Mouse (Mus musculus) hindbrain, embryonic 13.5 days (tissue): ENCODE results near the gene Tctex1d1. TPM values are rescaled to one million over a fixed set of nuclear protein-coding genes. Genes with fewer than 3 reads are reported as not detected.

Source experiments
- ATAC-seq: fragments of 200-750 bp; cut with Nextera tagmentation; 2 replicates; pipeline ENCODE4 v1.8.0; 2017; ENCODE audit warnings: moderate TSS enrichment; ENCODE audit not compliant: low FRiP score
- H3K27ac ChIP-seq: fragments of 300-500 bp; sonication (generic); 2 replicates; pipeline ENCODE4 v1.5.1; 2015; ENCODE audit warnings: inconsistent platforms, mild to moderate bottlenecking, moderate library complexity
- H3K27me3 ChIP-seq: fragments of 300-500 bp; sonication (generic); 2 replicates; pipeline ENCODE4 v1.6.1; 2015; ENCODE audit warnings: mild to moderate bottlenecking, inconsistent platforms
- H3K36me3 ChIP-seq: fragments of 300-500 bp; sonication (generic); 2 replicates; pipeline ENCODE4 v1.6.1; 2015; ENCODE audit warnings: mild to moderate bottlenecking, inconsistent platforms
- H3K4me1 ChIP-seq: fragments of 300-500 bp; sonication (generic); replicated peaks from 2 replicates; pipeline ENCODE4 v1.6.1; 2015; ENCODE audit warnings: inconsistent platforms
- H3K4me2 ChIP-seq: fragments of 300-500 bp; sonication (generic); 2 replicates; pipeline ENCODE4 v1.6.1; 2015; ENCODE audit warnings: inconsistent platforms, mild to moderate bottlenecking, moderate library complexity
- H3K4me3 ChIP-seq: fragments of 300-500 bp; sonication (generic); 2 replicates; pipeline ENCODE4 v1.5.1; 2015; ENCODE audit warnings: mild to moderate bottlenecking, inconsistent platforms
- H3K9ac ChIP-seq: fragments of 300-500 bp; sonication (generic); 2 replicates; pipeline ENCODE4 v1.6.1; 2015; ENCODE audit warnings: mild to moderate bottlenecking, inconsistent platforms
- H3K9me3 ChIP-seq: fragments of 300-500 bp; sonication (generic); 2 replicates; pipeline ENCODE4 v1.6.1; 2016; ENCODE audit warnings: inconsistent platforms
- WGBS: fragments of 180-500 bp; shearing (Covaris S2); methylation state at CpG from one replicate; pipeline ENCODE4 v1.1.7; 2015; 5-methylcytosine and 5-hydroxymethylcytosine counted together
- polyA plus RNA-seq: library from polyadenylated mRNA; unstranded; fragments of >200 nt; fragmentation: Nextera tagmentation; extraction: Ambion mirVana; gene quantifications from 2 replicates; pipeline ENCODE4 v1.2.1, GENCODE M21; 2015

Tctex1d1 gene
- polyA plus RNA-seq, 1 experiment from 2014 or later = 5.2 TPM

GRCm38 (mm10) chr4:102990016-102990415 is 11.6 kb downstream of the Tctex1d1 start:
- no peak for ATAC-seq
- H3K36me3 ChIP-seq = no peaks in the 10 kb centered on the region
- H3K9ac ChIP-seq = no peak overlapping the region
- no peak overlapping the region for H3K4me2 ChIP-seq
- H3K27ac ChIP-seq = no peak overlapping the region
- H3K27me3 ChIP-seq = no peaks in the 10 kb centered on the region
- H3K9me3 ChIP-seq = no peaks in the 10 kb centered on the region
- H3K4me3 ChIP-seq = no peak overlapping the region
- 0 out of 2 replicates have a peak, but pooled peaks cover 3% of the 10 kb centered on the region for H3K4me1 ChIP-seq
- 82% methylated on average over 4 of the region's 4 CpGs for WGBS

GRCm38 (mm10) chr4:102990595-102991340 is 12.4 kb downstream of the Tctex1d1 start:
- Histone ChIP-seq H3K4me3 (no peak overlapping the region), H3K9me3 (no peaks in the 10 kb centered on the region), H3K4me1 (0 out of 2 replicates have a peak, but pooled peaks cover 3% of the 10 kb centered on the region), H3K36me3 (no peaks in the 10 kb centered on the region), H3K27ac (no peak overlapping the region), H3K9ac (no peak overlapping the region), H3K27me3 (no peaks in the 10 kb centered on the region), H3K4me2 (no peak overlapping the region)
- no peak for ATAC-seq
- 88% methylated on average over 11 of the region's 11 CpGs for WGBS

- 77% methylated on average over 3 of the region's 3 CpGs for WGBS
These were observed 13.3 kb downstream of the Tctex1d1 start for GRCm38 (mm10) chr4:102991685-102992084.

GRCm38 (mm10) chr4:103004681-103005080 is 26.3 kb downstream of the Tctex1d1 start:
- no peak overlapping the region for H3K9ac ChIP-seq
- WGBS = 75% methylated on average over 4 of the region's 4 CpGs

More at GRCm38 (mm10) chr4:102991685-102992084, 13.3 kb downstream of the Tctex1d1 start:
- no peak overlapping the region for H3K4me3 ChIP-seq
- no peaks in the 10 kb centered on the region for H3K27me3 ChIP-seq
- no peaks in the 10 kb centered on the region for H3K9me3 ChIP-seq
- 0 out of 2 replicates have a peak, but pooled peaks cover 3% of the 10 kb centered on the region for H3K4me1 ChIP-seq
- ATAC-seq = no peak
- no peak overlapping the region for H3K9ac ChIP-seq
- H3K27ac ChIP-seq = no peak overlapping the region
- no peak overlapping the region for H3K4me2 ChIP-seq
- H3K36me3 ChIP-seq = no peaks in the 10 kb centered on the region

GRCm38 (mm10) chr4:103005190-103005945 is 27.0 kb downstream of the Tctex1d1 start:
- no peak overlapping the region for H3K9ac ChIP-seq
- no peaks in the 10 kb centered on the region for H3K27me3 ChIP-seq
- WGBS = 53% methylated on average over 15 of the region's 15 CpGs
- H3K4me3 ChIP-seq = no peak overlapping the region
- H3K4me2 ChIP-seq = no peak overlapping the region
- H3K4me1 ChIP-seq = peaks cover 9% of the 10 kb centered on the region
- no peaks in the 10 kb centered on the region for H3K9me3 ChIP-seq
- no peak overlapping the region for H3K27ac ChIP-seq
- H3K36me3 ChIP-seq = no peaks in the 10 kb centered on the region
- ATAC-seq = no peak

More at GRCm38 (mm10) chr4:103004681-103005080, 26.3 kb downstream of the Tctex1d1 start:
- no peak overlapping the region for H3K27ac ChIP-seq
- no peaks in the 10 kb centered on the region for H3K9me3 ChIP-seq
- H3K4me2 ChIP-seq = no peak overlapping the region
- H3K4me3 ChIP-seq = no peak overlapping the region
- H3K27me3 ChIP-seq = no peaks in the 10 kb centered on the region
- no peaks in the 10 kb centered on the region for H3K36me3 ChIP-seq
- H3K4me1 ChIP-seq = peaks cover 9% of the 10 kb centered on the region
- no peak for ATAC-seq

- no peak for ATAC-seq
- no peaks in the 10 kb centered on the region for H3K9me3 ChIP-seq
- WGBS = 69% methylated on average over 5 of the region's 5 CpGs
- no peak overlapping the region for H3K4me3 ChIP-seq
- H3K27me3 ChIP-seq = no peaks in the 10 kb centered on the region
- H3K36me3 ChIP-seq = no peaks in the 10 kb centered on the region
- H3K27ac ChIP-seq = no peak overlapping the region
- H3K9ac ChIP-seq = no peak overlapping the region
- H3K4me1 ChIP-seq = peaks cover 9% of the 10 kb centered on the region
- H3K4me2 ChIP-seq = no peak overlapping the region
These were observed 27.9 kb downstream of the Tctex1d1 start for GRCm38 (mm10) chr4:103006266-103006665.

GRCm38 (mm10) chr4:103006943-103007418 is 28.6 kb downstream of the Tctex1d1 start:
- no peaks in the 10 kb centered on the region for H3K9me3 ChIP-seq
- H3K4me1 ChIP-seq = peaks cover 14% of the 10 kb centered on the region
- no peak for ATAC-seq
- no peak overlapping the region for H3K4me3 ChIP-seq
- H3K4me2 ChIP-seq = no peak overlapping the region
- peak overlapping the region; percentile 52; the same call in 1 of the 2 replicates for H3K27ac ChIP-seq
- H3K36me3 ChIP-seq = no peaks in the 10 kb centered on the region
- H3K9ac ChIP-seq = no peak overlapping the region
- 37% methylated on average over 4 of the region's 4 CpGs for WGBS
- no peaks in the 10 kb centered on the region for H3K27me3 ChIP-seq

GRCm38 (mm10) chr4:103010734-103011133 is 32.3 kb downstream of the Tctex1d1 start:
- no peak for ATAC-seq
- no peaks in the 10 kb centered on the region for H3K36me3 ChIP-seq
- H3K27ac ChIP-seq = no peak overlapping the region
- no peak overlapping the region for H3K4me3 ChIP-seq
- H3K4me2 ChIP-seq = no peak overlapping the region
- 96% methylated on average over 4 of the region's 4 CpGs for WGBS
- no peak overlapping the region for H3K9ac ChIP-seq
- no peaks in the 10 kb centered on the region for H3K9me3 ChIP-seq
- peaks cover 22% of the 10 kb centered on the region for H3K4me1 ChIP-seq
- H3K27me3 ChIP-seq = no peaks in the 10 kb centered on the region

- no peak overlapping the region for H3K4me3 ChIP-seq
- H3K4me1 ChIP-seq = peaks cover 15% of the 10 kb centered on the region
- 39% methylated on average over 7 of the region's 7 CpGs for WGBS
- no peak overlapping the region for H3K9ac ChIP-seq
- no peaks in the 10 kb centered on the region for H3K36me3 ChIP-seq
- H3K27ac ChIP-seq = peak overlapping the region; percentile 41
- ATAC-seq = 0 out of 2 replicates have a peak, but pooled peaks have one; percentile 57
- H3K9me3 ChIP-seq = no peaks in the 10 kb centered on the region
- no peaks in the 10 kb centered on the region for H3K27me3 ChIP-seq
- H3K4me2 ChIP-seq = 0 out of 2 replicates have a peak overlapping the region, but pooled peaks have one; percentile 19
These were observed 33.4 kb downstream of the Tctex1d1 start for GRCm38 (mm10) chr4:103011823-103012222.

- Histone ChIP-seq H3K9me3 (no peaks in the 10 kb centered on the region), H3K9ac (no peak overlapping the region), H3K27me3 (no peaks in the 10 kb centered on the region), H3K36me3 (no peaks in the 10 kb centered on the region), H3K27ac (no peak overlapping the region), H3K4me1 (peaks cover 13% of the 10 kb centered on the region), H3K4me2 (no peak overlapping the region), H3K4me3 (no peak overlapping the region)
- ATAC-seq = no peak
- WGBS = 4% methylated on average over 4 of the region's 4 CpGs
These were observed 35.1 kb downstream of the Tctex1d1 start for GRCm38 (mm10) chr4:103013490-103013889.

- no peak for ATAC-seq
- Histone ChIP-seq H3K27ac (no peak within 1 kb of the TSS), H3K9ac (no peak within 1 kb of the TSS), H3K4me3 (no peak within 1 kb of the TSS), H3K9me3 (no peaks in the 10 kb centered on the region), H3K36me3 (no peaks in the 10 kb centered on the region), H3K4me2 (no peak within 1 kb of the TSS), H3K27me3 (no peaks in the 10 kb centered on the region), H3K4me1 (no peaks in the 10 kb centered on the region)
- 98% methylated on average over 4 of the region's 4 CpGs for WGBS
These were observed 48.2 kb downstream of the Tctex1d1 start, which contains the start of gene Insl5 for GRCm38 (mm10) chr4:103026621-103027020. TSS of gene Insl5 (minus strand) at chr4:103026842.

- Histone ChIP-seq H3K4me2 (no peak overlapping the region), H3K4me3 (no peak overlapping the region), H3K9ac (no peak overlapping the region), H3K36me3 (no peaks in the 10 kb centered on the region), H3K27me3 (no peaks in the 10 kb centered on the region), H3K27ac (no peak overlapping the region), H3K9me3 (no peaks in the 10 kb centered on the region), H3K4me1 (no peaks in the 10 kb centered on the region)
- WGBS = 83% methylated on average over 7 of the region's 7 CpGs
- ATAC-seq = no peak
These were observed 49.3 kb downstream of the Tctex1d1 start for GRCm38 (mm10) chr4:103027745-103028144.
